Mouse (Mus musculus): ENCODE measurements around the gene Elovl1. TPM values are rescaled to one million over a fixed set of nuclear protein-coding genes. Genes with fewer than 3 reads are reported as not detected.
A peak's percentile ranks its signal among the peaks of the same experiment; 100 is the strongest.

Elovl1 gene
- polyA plus RNA-seq, 1 experiment from 2014 or later = 25.9 TPM

GRCm38 (mm10) chr4:118445781-118446414 is 18.0 kb downstream of the Elovl1 start:
- Histone ChIP-seq H3K9ac (replicated peaks; ENCODE audit: low read depth, low read length) (peak overlapping the region; percentile 62), H3K4me1 (replicated peaks; ENCODE audit: control insufficient read depth, insufficient read depth, low read length) (peaks cover 14% of the 10 kb centered on the region), H3K36me3 (ENCODE audit: control insufficient read depth, insufficient read depth) (no peaks in the 10 kb centered on the region), H3K4me3 (replicated peaks; ENCODE audit: low read length) (peak overlapping the region; percentile 41), H3K27me3 (replicated peaks; ENCODE audit: control insufficient read depth, insufficient read depth, low read length) (no peaks in the 10 kb centered on the region), H3K9me3 (ENCODE audit: control insufficient read depth, low read length) (no peaks in the 10 kb centered on the region), H3K27ac (ENCODE audit: low read length) (no peak overlapping the region), H3K4me2 (ENCODE audit: low read length) (peak overlapping the region; percentile 80)
- 19% methylated on average over 18 of the region's 18 CpGs for WGBS
- ATAC-seq = peak; percentile 59

- H3K27ac ChIP-seq (ENCODE audit: low read length) = no peak overlapping the region; the same call in 1 of the 2 replicates
- no peaks in the 10 kb centered on the region for H3K36me3 ChIP-seq (ENCODE audit: control insufficient read depth, insufficient read depth)
- WGBS = 18% methylated on average over 24 of the region's 24 CpGs
- no peaks in the 10 kb centered on the region for H3K27me3 ChIP-seq (replicated peaks; ENCODE audit: control insufficient read depth, insufficient read depth, low read length)
- H3K9me3 ChIP-seq (ENCODE audit: control insufficient read depth, low read length) = no peaks in the 10 kb centered on the region
- H3K4me2 ChIP-seq (ENCODE audit: low read length) = peak overlapping the region; percentile 80
- peaks cover 14% of the 10 kb centered on the region for H3K4me1 ChIP-seq (replicated peaks; ENCODE audit: control insufficient read depth, insufficient read depth, low read length)
- peak overlapping the region; percentile 41 for H3K4me3 ChIP-seq (replicated peaks; ENCODE audit: low read length)
- peak; percentile 47 for ATAC-seq
- H3K9ac ChIP-seq (replicated peaks; ENCODE audit: low read depth, low read length) = peak overlapping the region; percentile 62
Observed at GRCm38 (mm10) chr4:118446415-118447153, 18.7 kb downstream of the Elovl1 start.

- Histone ChIP-seq H3K27me3 (replicated peaks; ENCODE audit: control insufficient read depth, insufficient read depth, low read length) (no peaks in the 10 kb centered on the region), H3K4me3 (replicated peaks; ENCODE audit: low read length) (no peak within 1 kb of the TSS), H3K4me1 (replicated peaks; ENCODE audit: control insufficient read depth, insufficient read depth, low read length) (no peaks in the 10 kb centered on the region), H3K9ac (replicated peaks; ENCODE audit: low read depth, low read length) (no peak within 1 kb of the TSS), H3K27ac (ENCODE audit: low read length) (no peak within 1 kb of the TSS), H3K9me3 (ENCODE audit: control insufficient read depth, low read length) (no peaks in the 10 kb centered on the region), H3K4me2 (ENCODE audit: low read length) (no peak within 1 kb of the TSS), H3K36me3 (ENCODE audit: control insufficient read depth, insufficient read depth) (no peaks in the 10 kb centered on the region)
- ATAC-seq = no peak
- WGBS = 83% methylated on average over 9 of the region's 9 CpGs
Observed at GRCm38 (mm10) chr4:118457345-118457975, 29.6 kb downstream of the Elovl1 start, which contains the start of gene Mpl. Mpl (minus strand) TSS chr4:118457513.

- no peak overlapping the region for H3K9ac ChIP-seq (replicated peaks; ENCODE audit: low read depth, low read length)
- H3K4me2 ChIP-seq (ENCODE audit: low read length) = no peak overlapping the region
- H3K4me1 ChIP-seq (replicated peaks; ENCODE audit: control insufficient read depth, insufficient read depth, low read length) = no peaks in the 10 kb centered on the region
- no peaks in the 10 kb centered on the region for H3K27me3 ChIP-seq (replicated peaks; ENCODE audit: control insufficient read depth, insufficient read depth, low read length)
- no peak for ATAC-seq
- no peak overlapping the region for H3K27ac ChIP-seq (ENCODE audit: low read length)
- H3K4me3 ChIP-seq (replicated peaks; ENCODE audit: low read length) = no peak overlapping the region
- no peaks in the 10 kb centered on the region for H3K9me3 ChIP-seq (ENCODE audit: control insufficient read depth, low read length)
- H3K36me3 ChIP-seq (ENCODE audit: control insufficient read depth, insufficient read depth) = no peaks in the 10 kb centered on the region
- WGBS = 89% methylated on average over 3 of the region's 3 CpGs
Observed at GRCm38 (mm10) chr4:118464956-118465355, 37.1 kb downstream of the Elovl1 start.

GRCm38 (mm10) chr4:118465697-118466163 is 37.8 kb downstream of the Elovl1 start:
- WGBS = 63% methylated on average over 11 of the region's 11 CpGs
- H3K27me3 ChIP-seq (replicated peaks; ENCODE audit: control insufficient read depth, insufficient read depth, low read length) = no peaks in the 10 kb centered on the region
- H3K9me3 ChIP-seq (ENCODE audit: control insufficient read depth, low read length) = no peaks in the 10 kb centered on the region
- no peak overlapping the region for H3K4me2 ChIP-seq (ENCODE audit: low read length)
- H3K36me3 ChIP-seq (ENCODE audit: control insufficient read depth, insufficient read depth) = no peaks in the 10 kb centered on the region
- H3K4me1 ChIP-seq (replicated peaks; ENCODE audit: control insufficient read depth, insufficient read depth, low read length) = no peaks in the 10 kb centered on the region
- no peak overlapping the region for H3K9ac ChIP-seq (replicated peaks; ENCODE audit: low read depth, low read length)
- no peak for ATAC-seq
- no peak overlapping the region for H3K4me3 ChIP-seq (replicated peaks; ENCODE audit: low read length)
- no peak overlapping the region for H3K27ac ChIP-seq (ENCODE audit: low read length)

- Histone ChIP-seq H3K4me2 (ENCODE audit: low read length) (no peak overlapping the region), H3K36me3 (ENCODE audit: control insufficient read depth, insufficient read depth) (no peaks in the 10 kb centered on the region), H3K9ac (replicated peaks; ENCODE audit: low read depth, low read length) (no peak overlapping the region), H3K27me3 (replicated peaks; ENCODE audit: control insufficient read depth, insufficient read depth, low read length) (no peaks in the 10 kb centered on the region), H3K27ac (ENCODE audit: low read length) (no peak overlapping the region), H3K4me1 (replicated peaks; ENCODE audit: control insufficient read depth, insufficient read depth, low read length) (no peaks in the 10 kb centered on the region), H3K9me3 (ENCODE audit: control insufficient read depth, low read length) (no peaks in the 10 kb centered on the region), H3K4me3 (replicated peaks; ENCODE audit: low read length) (no peak overlapping the region)
- no peak for ATAC-seq
- 85% methylated on average over 6 of the region's 6 CpGs for WGBS
Observed at GRCm38 (mm10) chr4:118471281-118471680, 43.4 kb downstream of the Elovl1 start.

- H3K9me3 ChIP-seq (ENCODE audit: control insufficient read depth, low read length) = no peaks in the 10 kb centered on the region
- no peak overlapping the region for H3K4me2 ChIP-seq (ENCODE audit: low read length)
- no peak overlapping the region for H3K4me3 ChIP-seq (replicated peaks; ENCODE audit: low read length)
- no peak overlapping the region for H3K27ac ChIP-seq (ENCODE audit: low read length)
- no peak for ATAC-seq
- 92% methylated on average over 11 of the region's 11 CpGs for WGBS
- H3K9ac ChIP-seq (replicated peaks; ENCODE audit: low read depth, low read length) = no peak overlapping the region
- H3K27me3 ChIP-seq (replicated peaks; ENCODE audit: control insufficient read depth, insufficient read depth, low read length) = no peaks in the 10 kb centered on the region
- H3K36me3 ChIP-seq (ENCODE audit: control insufficient read depth, insufficient read depth) = no peaks in the 10 kb centered on the region
- no peaks in the 10 kb centered on the region for H3K4me1 ChIP-seq (replicated peaks; ENCODE audit: control insufficient read depth, insufficient read depth, low read length)
Observed at GRCm38 (mm10) chr4:118472687-118473086, 44.8 kb downstream of the Elovl1 start.

- Histone ChIP-seq H3K4me1 (replicated peaks; ENCODE audit: control insufficient read depth, insufficient read depth, low read length) (no peaks in the 10 kb centered on the region), H3K4me3 (replicated peaks; ENCODE audit: low read length) (no peak overlapping the region), H3K36me3 (ENCODE audit: control insufficient read depth, insufficient read depth) (no peaks in the 10 kb centered on the region), H3K27me3 (replicated peaks; ENCODE audit: control insufficient read depth, insufficient read depth, low read length) (no peaks in the 10 kb centered on the region), H3K9ac (replicated peaks; ENCODE audit: low read depth, low read length) (no peak overlapping the region), H3K4me2 (ENCODE audit: low read length) (no peak overlapping the region), H3K27ac (ENCODE audit: low read length) (no peak overlapping the region), H3K9me3 (ENCODE audit: control insufficient read depth, low read length) (no peaks in the 10 kb centered on the region)
- WGBS = 52% methylated on average over 15 of the region's 15 CpGs
- ATAC-seq = no peak
Observed at GRCm38 (mm10) chr4:118476773-118477530, 49.1 kb downstream of the Elovl1 start.
